Mouse (Mus musculus) cerebellum, adult 2 months (tissue): Measurements from ENCODE around the gene Dgke.

Source experiments
- CTCF ChIP-seq: fragments of 200-500 bp; IDR thresholded peaks from 2 replicates; pipeline ENCODE4 v1.5.1; 2011; ENCODE audit warnings: low read depth, mild to moderate bottlenecking, control low read depth, low read length, moderate library complexity, borderline replicate concordance; ENCODE audit not compliant: insufficient read depth
- POLR2A ChIP-seq: fragments of 200-500 bp; IDR thresholded peaks from 2 replicates; pipeline ENCODE4 v1.6.1; 2011; ENCODE audit warnings: low read length, control low read depth, borderline replicate concordance; ENCODE audit not compliant: insufficient read depth

DNA sequence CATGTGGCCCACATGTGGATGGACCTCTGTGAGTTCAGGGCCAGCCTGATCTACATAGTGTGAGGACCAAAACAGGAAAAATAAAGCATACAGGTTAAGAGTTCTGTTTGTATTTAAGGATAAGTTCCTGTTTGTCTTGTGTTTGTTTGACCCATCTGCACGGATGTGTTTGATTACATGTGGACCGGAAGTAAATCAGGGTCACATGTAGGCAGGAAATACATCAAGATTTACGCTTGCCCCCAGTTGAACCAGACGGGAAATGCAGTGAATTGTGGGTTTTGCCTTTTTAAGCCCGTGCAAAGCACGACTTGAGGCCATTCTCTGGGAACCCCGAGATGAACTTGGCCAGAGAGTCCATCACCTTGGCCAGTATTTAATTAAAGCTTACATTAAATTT, 5.3 kb downstream of the Dgke start:
- TF ChIP-seq CTCF = no peak
- no peak for TF ChIP-seq POLR2A
